Mouse (Mus musculus): ENCODE results near the gene Mybph. TPM values are rescaled to one million over a fixed set of nuclear protein-coding genes. Genes with fewer than 3 reads are reported as not detected.

Mybph gene
- total RNA-seq, 2 experiments from 2014 or later: not detected

DNA sequence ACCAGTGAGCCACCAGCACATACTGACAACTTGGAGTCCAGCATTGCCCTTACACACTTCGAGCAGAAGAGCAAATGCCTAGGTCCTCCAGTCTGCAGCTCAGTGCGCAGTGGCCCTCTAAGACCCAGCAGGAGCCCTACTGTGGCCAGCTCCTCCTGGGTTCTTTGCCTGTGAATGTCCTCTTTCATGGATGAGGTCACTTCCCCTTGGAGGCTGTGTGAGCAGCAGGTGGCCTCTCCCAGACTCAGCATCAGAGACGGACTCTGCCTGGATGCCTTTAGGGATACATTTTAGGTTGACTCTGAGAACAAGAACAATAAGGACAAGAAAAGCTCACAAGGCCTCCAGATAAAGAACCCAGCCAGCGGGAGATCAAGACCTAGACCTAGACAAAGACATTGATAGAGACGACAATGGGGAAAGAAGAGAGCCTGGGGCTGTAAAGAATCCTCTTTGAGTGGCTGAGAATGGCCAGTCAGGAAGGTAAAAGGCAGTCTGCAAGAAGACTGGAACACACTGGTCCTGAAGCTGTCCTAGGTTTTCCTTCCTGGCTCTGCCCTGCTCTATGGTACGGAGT, 17.0 kb downstream of the Mybph start:
- DNase-seq (ENCODE audit: low spot score in 2 of 2): no peak

DNA sequence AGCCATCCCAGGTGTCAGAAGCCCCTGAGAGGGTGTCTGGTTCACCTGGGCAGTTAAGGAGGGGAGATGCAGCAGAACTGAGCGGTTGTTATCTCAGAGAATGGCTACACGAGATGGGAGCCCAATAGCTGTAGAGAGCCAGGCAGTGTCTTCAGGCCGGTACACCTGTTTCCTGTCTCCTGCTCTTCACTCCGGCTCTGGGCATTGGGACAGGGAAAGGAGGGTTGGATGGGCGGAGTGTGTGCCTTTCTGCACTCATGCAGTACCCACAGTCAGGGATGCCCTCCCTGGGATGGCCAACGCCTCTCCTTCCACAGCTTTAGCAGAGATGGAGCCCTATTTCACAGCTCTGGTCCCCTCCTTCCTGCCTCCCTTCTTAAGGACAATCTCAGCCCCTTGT, 17.8 kb downstream of the Mybph start:
- DNase-seq (ENCODE audit: low spot score in 2 of 2): no peak

DNA sequence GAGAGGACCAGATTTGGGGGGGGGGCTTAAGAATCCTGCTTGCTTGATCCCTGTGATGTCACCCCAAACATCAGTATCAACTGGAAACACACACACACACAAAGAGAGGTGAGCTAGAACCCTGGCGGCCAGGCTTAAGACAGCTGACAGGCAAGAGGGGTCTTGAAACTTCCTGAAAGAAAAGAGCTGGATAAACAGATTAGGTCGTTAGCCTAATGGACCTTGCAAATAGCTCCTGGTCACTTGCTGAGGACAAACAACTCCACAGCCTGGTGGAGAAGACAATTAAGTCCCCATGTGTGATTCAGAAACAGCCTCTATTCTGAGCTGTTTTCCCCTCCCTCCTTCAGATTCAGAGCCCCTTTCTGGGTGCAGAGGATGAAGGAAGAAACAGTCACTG, 18.4 kb downstream of the Mybph start:
- DNase-seq (ENCODE audit: low spot score in 2 of 2): no peak

DNA sequence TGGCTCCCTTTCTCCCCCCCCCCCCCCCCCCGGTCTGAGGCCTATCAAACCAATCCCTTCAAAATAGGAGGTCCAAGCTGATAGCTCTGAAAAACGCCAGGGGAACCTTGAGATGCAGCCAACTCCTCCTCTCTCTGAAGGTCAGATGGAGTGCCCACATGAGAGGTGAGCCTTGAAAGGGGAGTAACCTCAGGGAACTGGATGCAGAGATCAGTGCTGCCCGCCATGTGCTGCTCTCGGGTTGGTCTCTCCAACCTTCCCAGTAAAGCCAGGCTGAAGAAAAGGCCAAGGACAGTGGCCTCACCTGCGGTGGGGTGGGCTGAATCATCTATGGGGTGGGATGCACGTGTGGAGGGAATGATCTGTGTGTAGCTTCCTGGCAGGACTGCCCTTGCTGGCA, 19.1 kb downstream of the Mybph start:
- DNase-seq (ENCODE audit: low spot score in 2 of 2): no peak

DNA sequence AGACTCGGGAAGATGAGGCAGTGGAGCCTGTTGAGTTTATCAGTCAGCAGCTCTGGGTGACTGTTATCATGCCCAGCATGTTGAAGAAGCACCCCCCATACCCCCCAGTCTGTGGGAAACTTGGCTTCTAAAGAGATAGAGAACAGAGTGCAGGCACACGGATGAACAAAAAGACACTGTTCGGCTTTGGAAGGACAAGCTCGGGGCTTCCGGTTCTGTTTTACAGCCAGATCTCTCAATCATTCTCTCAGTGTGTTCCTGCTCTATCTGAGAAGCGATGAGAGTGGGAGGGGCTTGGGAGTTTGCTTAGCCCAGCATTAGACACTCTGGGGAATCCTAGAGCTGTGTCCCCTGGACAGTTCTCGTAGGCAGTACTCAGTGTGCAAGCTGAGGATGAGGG, 20.2 kb downstream of the Mybph start:
- no peak for DNase-seq (ENCODE audit: low spot score in 2 of 2)

DNA sequence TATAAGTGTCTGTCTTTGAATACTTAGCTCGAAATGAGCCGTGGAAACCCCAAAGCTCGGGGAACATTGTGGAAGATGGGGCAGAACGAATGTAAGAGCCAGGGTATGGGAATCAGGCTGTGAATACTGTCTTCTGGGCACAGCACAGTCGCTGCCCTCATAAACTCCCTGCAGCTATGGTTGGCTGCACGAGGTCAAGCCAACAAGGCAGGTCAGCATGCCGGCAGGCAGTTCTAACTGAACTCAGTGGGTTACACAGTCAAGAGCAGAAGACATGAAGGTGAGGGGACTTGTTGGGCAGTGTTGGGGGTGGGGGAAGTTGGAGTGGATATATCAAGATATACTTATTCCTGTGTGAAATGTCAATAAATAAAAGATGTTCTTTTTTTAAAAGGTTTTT, 21.8 kb downstream of the Mybph start:
- no peak for DNase-seq (ENCODE audit: low spot score in 2 of 2)

DNA sequence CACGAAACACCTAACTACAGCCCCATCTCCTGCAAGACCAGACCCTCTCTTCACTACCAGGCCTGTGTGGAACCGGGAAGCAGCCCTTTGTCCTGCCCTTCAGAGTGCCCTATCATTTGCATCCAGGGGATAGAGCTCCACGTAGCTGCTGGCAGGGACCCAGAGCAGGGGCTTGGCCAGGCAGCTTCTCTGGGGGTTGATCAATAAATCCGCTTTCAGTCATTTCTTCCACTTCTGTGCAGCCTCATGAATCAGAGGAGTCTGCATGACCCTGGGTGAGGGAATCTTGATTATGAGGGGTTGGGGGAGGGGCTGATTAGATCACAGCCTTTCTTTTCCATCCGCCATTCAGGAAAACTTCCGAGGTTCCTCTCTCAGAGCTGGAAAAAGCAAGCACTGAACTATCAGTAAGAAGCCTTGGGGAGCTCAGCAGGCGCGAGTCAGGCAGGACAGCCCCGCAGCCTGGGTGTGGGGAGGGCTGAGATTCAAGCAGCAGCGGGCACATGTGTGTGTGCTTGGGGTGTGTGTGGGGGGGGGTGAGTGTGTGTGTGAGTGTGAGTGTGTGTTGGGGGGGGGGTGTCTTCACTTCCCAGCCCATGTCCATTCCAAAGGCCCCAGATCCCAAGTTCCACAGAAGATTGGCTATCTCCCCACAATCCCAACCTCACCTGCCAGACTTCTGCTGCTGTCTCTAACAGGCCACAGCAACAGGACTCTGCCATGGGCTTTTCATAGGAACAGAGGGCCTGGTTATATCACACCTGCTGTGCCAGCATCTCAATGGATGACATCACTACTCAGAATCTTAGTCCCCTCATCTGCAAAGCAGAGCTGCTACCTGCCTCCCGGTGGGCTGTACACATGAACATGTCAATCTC, 22.7 kb downstream of the Mybph start:
- no peak for DNase-seq (ENCODE audit: low spot score in 2 of 2)

DNA sequence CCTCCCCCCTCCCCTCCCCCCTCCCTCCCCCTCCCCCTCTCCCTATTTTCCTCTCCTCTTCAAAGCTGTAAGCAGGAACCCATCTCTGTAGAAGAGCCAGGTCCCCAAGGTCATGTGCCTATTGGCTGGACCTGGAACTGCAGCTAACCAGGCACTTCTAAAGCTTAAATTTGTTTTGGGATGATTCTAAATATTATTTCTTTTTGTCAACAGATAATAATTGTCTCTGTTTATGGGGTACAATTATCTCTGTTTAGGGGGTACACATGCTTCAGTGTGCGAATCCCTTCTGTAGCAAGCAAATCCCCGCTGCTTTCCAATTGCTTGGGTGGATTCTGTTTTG, 23.4 kb downstream of the Mybph start:
- DNase-seq (ENCODE audit: low spot score in 2 of 2): no peak

DNA sequence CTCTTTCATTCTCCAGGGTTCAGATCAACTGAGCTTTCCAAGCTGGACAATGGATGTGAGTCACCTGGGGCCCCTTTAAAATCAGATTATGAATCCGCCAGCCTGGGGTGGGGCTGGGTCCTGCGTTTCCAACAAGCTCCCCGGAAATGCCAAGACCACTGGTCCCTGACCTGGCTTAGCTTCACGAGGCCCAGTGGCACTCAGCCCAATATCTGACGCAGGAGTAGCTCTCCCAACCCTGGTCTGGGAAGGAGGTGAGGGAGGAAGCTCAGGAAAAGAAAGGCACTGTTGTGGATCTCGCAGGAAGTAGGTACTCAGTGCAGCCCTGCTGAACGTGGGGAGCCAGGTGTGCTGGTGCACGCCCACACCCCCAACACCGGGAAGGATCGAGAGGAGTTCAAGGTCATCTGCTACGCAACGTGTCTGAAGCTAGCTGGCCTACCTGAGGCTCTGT, 23.8 kb downstream of the Mybph start:
- DNase-seq (ENCODE audit: low spot score in 2 of 2): no peak

DNA sequence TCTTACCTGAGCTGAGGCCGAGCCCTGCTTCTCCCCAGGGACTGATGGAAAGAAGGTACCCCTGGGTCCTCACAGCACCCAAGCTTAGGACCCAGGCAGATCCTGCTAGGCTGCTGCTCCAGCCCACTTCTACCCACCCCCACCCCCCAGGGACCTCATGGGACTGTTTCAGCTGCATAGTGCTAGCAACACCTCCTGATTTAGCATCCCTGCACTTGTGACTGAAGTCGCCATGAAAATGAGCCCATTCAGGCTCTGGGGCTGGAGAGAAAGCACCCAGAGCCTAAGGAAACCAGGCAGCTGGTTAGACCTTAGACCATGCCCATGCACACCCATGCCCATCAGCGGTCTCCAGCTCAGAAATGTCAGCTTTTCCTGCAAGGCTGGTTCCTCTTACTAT, 24.7 kb downstream of the Mybph start:
- no peak for DNase-seq (ENCODE audit: low spot score in 2 of 2)

DNA sequence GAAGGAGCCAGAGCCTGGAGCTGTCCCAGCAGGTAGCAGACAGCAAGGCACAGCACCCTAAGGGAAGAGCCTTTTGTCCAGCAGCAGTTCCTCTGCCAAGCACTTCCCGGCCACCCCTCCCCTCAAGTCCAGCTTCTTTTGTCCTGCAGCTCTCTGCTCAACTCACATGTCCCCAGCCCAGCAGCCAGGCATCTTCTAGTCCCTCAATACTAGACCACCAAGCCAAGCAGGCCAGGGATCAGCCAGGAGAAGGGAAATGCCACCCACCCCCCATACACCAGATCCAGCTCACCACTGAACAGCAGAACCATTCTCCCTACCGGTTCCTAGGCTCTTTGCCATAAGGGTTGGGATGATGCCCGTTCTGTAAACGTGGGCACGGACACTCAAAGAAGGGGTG, 26.4 kb downstream of the Mybph start:
- peak in 1 of 2 experiments; percentile 52 for DNase-seq (ENCODE audit: low spot score in 2 of 2)

DNA sequence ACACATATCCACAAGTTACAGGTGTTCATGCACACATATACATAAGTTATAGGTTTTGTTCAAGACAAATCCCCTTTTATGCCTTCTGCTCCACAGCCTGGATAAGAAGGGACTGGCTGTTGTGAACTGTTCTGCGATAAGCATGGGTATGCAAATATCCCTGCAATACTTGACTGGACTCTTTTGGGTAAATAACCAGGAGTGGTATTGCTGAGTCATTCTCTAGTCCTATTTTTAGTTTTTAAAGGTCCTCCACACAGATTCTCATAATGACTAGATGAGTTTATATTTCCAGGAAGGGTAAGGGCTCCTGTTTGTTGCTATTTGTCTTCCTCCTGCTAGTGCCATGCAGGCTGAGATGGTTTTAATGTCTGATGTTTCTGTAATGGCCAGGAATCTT, 27.9 kb downstream of the Mybph start:
- DNase-seq (ENCODE audit: low spot score in 2 of 2): no peak

DNA sequence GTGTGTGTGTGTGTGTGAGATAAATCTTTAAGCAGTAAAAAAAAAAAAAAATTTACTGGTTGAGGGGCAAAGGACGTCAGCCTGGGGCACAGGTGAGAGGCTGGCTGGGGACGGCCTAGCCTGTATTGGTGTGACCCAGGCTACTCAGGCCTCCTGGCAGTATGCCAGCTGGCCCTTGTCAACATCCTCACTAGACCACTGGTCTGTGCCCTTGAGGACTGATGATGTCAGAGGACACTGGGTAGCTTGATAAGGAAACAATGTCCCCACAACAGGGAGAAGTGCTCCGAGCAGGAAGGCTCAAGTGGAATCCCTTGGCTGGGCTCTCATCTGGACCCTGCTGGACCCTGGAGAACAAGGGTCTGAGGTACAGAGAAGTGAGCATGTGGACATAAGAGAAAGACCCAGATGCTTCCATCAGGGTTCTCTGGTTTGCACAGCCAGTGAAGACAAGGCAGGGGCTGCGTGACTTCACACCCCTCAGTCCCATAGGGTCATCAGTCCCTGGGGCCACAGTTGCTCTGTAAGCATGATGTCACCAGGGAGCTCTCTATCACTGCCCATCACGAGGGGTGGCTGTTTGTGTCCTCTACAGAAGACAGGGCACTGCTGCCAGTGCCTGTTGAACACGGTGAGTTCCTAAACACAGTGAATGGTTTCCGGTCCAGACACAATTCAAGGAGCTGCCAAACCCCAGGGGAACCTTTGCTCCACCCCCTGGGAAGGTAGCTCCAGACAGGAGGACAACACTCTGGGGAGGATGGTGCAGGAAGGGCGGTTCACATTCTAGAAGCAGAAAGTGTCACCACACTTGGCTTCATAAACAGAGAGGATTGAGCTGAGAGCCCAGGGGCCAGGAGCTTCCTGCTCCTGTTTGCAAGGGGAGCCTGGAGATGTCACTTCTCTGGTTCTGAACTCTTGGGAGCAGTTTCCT, 29.1 kb downstream of the Mybph start:
- DNase-seq (ENCODE audit: low spot score in 2 of 2): no peak

DNA sequence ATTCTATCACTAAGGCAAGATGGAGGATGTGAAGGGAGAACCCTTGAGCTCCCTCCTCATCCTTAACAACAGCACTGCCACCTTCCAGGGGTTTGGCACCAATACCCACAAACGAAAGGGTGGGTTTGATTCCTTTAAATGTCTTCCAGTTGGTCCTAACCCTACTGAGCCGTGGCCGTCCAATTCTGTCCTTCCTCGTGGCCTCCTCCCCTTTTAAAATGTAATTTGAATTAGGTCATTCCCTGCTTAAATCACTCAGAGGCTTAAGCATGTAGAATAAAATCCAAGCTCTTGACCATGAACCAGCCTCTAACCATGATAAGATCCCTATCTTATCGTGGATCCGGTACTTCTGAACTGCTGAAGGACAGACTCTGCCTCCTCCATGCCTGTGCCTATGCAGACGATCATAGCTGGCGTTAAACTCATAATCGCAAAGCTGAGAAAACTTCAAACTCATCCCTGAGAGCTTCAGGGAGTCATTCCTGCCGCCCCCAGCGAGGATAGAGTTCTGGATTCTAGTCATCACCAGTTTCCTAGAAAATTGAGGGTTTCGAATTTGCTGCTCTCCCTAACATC, 31.5 kb downstream of the Mybph start:
- no peak for DNase-seq (ENCODE audit: low spot score in 2 of 2)

DNA sequence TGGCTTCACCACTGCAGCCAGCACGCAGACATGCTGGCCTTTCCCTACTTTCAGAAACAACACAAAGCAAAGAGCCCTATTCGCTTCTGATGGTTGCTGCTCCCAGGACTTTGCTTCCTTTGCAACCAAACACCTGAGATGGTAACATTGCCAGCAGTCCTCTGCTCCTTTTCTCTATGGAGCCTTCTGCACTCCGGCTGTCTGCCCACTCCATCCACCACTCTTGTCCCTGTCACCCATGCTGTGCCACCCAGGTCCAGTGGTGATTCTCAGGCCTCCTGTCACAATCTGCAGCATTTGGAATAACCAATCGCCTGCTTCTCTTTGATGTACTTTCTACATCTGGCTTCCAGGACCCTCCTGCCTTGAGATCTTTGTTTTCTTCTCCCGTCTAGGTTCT, 32.1 kb downstream of the Mybph start:
- DNase-seq (ENCODE audit: low spot score in 2 of 2): no peak

DNA sequence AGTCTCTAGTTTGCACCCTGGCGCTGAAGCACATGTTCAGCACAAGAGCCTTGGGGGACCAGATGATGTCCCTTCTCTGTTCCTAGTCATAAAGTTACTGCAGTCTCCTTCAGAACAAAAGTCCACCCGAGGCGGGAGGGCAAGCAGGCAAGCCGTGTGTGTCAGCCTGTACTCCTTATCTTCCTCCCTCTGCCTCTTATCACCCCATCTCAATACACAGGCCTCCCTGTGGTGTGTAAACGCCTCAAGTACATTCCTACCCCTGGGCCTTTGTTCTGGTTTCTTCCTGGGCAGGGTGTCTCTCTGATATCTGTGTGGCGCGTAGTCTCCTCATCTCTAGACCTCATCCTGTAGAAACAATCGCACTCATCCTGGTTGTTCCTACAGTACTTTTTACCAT, 33.5 kb downstream of the Mybph start:
- no peak for DNase-seq (ENCODE audit: low spot score in 2 of 2)

DNA sequence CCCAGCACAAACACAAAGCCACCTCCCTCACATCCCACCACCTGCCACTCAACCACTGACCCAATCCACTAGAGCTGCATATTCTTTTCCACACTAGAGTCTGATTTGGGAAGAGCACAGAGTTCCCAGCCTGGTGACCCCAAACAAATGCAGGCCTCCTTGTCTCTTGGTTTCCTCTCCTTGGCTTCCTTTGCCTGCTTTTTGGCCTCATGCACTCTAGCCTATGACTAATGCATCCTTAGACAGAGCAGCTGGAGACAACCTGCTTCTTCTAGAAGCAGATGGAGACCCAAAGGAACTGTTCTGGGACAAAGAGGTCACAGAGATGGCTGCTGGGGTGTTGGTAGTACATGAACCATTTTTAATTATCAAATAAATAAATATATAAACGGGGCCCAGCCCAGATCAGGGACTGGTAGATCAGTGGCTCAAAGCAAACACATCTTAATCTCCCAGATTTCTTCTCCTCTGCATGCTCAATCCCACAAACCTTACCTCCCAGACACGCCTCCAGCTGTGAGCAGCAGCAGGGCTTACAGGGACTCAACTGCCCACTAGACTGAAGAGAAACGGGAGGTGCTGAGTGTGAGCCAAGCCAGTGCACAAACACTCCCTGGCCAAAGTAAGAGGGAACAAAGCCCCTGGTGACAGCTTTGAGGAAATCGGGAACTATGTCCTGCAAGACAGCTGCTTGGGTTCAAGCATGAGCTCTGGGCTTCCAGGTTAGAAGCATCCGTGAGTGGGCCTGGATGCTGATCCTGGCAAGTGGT, 36.7 kb downstream of the Mybph start:
- no peak for DNase-seq (ENCODE audit: low spot score in 2 of 2)

DNA sequence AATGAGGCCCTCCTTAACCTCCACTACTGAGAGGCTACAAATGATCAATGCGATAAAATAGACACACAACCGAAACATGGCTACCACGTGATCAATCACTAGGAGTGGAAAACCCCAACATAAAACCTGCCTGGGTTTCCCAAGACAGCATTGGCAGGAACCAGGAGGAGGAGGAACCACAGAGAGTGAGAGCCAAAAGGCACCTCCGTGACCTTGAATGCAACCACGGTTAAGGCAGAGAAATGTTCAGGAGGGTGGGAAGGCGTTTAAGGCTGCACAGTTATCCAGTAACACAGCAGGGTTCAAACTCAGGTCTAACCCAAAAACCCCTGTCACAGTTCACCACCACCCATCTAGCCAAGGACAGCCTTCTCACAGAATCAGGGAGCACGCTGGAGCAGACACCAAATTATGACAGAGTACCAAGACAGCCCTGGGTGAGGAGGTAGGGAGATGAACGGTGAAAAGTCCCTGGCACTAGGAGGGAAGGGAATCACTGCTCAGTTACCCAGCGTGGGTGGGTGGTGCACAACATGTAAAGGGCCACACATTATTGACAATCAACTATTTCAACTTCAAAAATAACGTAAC, 37.5 kb downstream of the Mybph start:
- no peak for DNase-seq (ENCODE audit: low spot score in 2 of 2)

DNA sequence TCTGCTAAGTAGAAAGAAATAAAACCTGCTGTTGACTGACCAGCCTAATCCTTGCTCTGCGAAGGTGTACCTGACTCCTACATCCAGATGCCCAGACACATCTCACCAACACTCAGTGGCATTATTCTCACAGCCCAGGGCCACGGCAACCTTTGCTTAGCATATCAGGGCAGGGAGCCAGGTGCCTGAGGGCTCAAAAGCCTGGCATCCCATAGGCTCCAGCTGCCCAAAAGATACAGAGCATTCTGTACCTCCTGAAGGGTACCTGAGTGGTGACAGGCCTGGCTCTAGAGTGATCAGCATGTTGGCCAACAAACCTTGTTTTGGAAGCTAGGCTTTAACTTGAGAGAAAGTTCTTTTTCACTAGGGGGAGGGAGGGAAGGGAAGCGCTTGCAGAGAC, 38.0 kb downstream of the Mybph start:
- no peak for DNase-seq (ENCODE audit: low spot score in 2 of 2)

DNA sequence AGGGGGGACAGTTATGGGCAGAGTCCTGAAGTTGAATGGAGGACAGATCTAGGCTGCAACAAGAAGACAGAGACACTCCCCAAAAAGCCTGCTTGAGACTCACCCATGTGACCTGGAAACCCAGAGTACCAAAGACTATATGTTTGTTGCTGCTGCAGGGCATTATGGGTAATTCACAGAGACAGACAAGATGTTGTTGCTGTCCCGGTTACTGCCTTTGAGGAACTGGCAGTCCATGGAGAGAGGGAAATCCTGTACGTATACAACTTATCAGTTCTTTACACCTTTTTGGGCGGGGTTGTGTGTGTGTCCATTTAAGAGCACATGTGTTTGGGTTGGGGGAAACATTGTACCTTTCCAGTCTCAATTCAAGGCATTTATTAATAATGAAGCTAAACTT, 38.4 kb downstream of the Mybph start:
- DNase-seq (ENCODE audit: low spot score in 2 of 2): no peak
